Mouse (Mus musculus): ENCODE results near the gene Flad1. TPM values are rescaled to one million over a fixed set of nuclear protein-coding genes. Genes with fewer than 3 reads are reported as not detected.

Flad1 gene
- total RNA-seq, 1 experiment = 20.3 TPM

DNA sequence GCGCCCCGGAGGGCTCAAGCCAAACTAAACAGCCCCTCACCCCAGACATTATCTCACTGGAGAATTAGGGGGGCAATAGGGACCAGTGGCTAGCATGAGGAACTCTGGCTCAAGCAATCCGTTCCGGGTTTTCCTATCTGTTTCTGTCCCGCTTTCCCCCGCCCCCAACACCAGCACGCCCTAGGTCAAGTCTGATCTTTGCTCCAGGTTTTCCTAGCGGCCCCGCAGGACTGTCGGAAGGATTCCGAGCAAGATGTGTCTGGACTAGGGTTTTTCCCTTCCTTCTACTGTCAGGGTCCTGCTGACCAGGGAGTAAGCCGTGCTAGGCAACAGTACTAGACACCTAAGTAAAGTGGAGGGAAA lies 16.8 kb downstream of the Flad1 start:
- in situ Hi-C loops (cut with MboI; ENCODE audit: low sequenced_read_pairs in 2 of 2, unreplicated experiment in 2 of 2) = no loop called here
- Histone ChIP-seq H3K9ac (ENCODE audit: insufficient read depth, low read depth, low read length, poor library complexity, severe bottlenecking) (no peak overlapping the region), H3K4me3 (ENCODE audit: insufficient read depth in 1 of 2, low read depth in 1 of 2, low read length in 2 of 2, poor library complexity in 1 of 2, severe bottlenecking in 1 of 2) (peak overlapping the region; percentile 72 to 75), H3K36me3 (ENCODE audit: control insufficient read depth, insufficient read depth, low read length, poor library complexity, severe bottlenecking) (no peaks in the 10 kb centered on the region), H3K4me1 (ENCODE audit: control insufficient read depth in 2 of 2, insufficient read depth in 2 of 2, low read length in 2 of 2, poor library complexity in 1 of 2) (peaks cover 0 to 10% of the 10 kb centered on the region in 2 experiments; a peak in 3 of 4 replicates), H3K9me3 (ENCODE audit: control insufficient read depth, insufficient read depth, low read depth, low read length) (no peaks in the 10 kb centered on the region), H3K27ac (ENCODE audit: insufficient read depth, low read depth, low read length, poor library complexity, severe bottlenecking) (peak overlapping the region; percentile 72)
- peak; percentile 82 for DNase-seq (ENCODE audit: low read depth, low spot score)
- TF ChIP-seq MAFK (IDR thresholded peaks at IDR 0.05; ENCODE audit: insufficient read depth, low read depth, low read length) (no peak), ZC3H11A (IDR thresholded peaks at IDR 0.05; ENCODE audit: borderline replicate concordance, low read depth, low read length) (no peak), HCFC1 (IDR thresholded peaks at IDR 0.05; ENCODE audit: borderline replicate concordance, insufficient read depth, low read length) (0 out of 2 replicates have a peak, but pooled peaks have one; percentile 64), ZNF384 (IDR thresholded peaks at IDR 0.05; ENCODE audit: low read depth, low read length) (0 out of 2 replicates have a peak, but pooled peaks have one; percentile 8), CHD2 (IDR thresholded peaks at IDR 0.05; ENCODE audit: low read depth, low read length) (peak; percentile 77)

DNA sequence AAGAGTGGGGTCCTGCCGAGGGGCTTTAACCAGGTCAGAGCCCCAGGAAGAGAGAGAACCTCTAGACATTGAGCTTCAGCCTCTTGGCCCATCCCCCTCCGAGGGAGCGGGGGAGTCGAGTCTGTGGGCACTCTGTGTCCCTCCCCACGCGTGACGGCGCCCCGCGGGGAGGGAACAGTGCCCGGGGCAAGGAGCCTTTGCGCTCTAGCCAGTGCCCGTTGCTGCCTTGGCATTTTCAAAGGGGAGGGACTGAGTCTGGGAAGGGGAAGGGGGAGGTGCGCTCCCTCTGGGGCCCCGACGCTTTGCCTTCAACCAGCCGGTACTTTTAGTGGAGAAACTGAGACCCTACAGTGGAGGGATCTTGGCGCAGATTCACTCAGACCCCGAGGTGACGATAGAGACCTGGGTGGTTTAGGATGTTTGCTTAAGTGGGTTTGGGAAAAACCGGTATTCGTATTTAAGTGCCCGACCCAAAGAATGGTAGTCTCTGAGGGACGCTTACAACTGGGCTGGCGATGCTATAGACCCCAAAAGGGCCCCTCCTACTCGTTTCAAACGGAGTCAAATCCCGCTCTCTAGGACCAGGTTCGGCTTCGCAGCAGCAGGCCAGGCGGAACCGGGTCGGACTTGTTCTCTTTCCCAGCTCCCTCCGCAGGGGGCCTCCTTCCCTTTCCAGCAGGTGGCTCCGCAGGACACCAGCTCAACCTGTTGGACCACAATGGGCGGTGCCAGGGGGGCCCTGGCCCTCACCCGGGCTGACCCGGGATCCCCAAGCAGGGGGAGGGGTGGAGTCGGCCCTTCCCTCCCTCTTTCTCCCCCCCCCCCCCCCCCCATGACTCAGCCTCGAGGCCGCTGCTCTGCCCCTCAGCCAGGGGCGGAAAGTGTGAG lies 17.4 kb downstream of the Flad1 start, which contains the start of gene Zbtb7b:
Gene Zbtb7b (minus strand): TSS at position 771 of the 888 bp plus-strand sequence.
- no peaks in the 10 kb centered on the region for H3K9me3 ChIP-seq (ENCODE audit: control insufficient read depth, insufficient read depth, low read depth, low read length)
- no peaks in the 10 kb centered on the region; the same call in 1 of the 2 replicates for H3K36me3 ChIP-seq (ENCODE audit: control insufficient read depth, insufficient read depth, low read length, poor library complexity, severe bottlenecking)
- in situ Hi-C loops (cut with MboI; ENCODE audit: low sequenced_read_pairs in 2 of 2, unreplicated experiment in 2 of 2) = no loop called here
- DNase-seq (ENCODE audit: low read depth, low spot score) = no peak
- TF ChIP-seq CHD2 (IDR thresholded peaks at IDR 0.05; ENCODE audit: low read depth, low read length) (no peak), ZC3H11A (IDR thresholded peaks at IDR 0.05; ENCODE audit: borderline replicate concordance, low read depth, low read length) (no peak), MAFK (IDR thresholded peaks at IDR 0.05; ENCODE audit: insufficient read depth, low read depth, low read length) (no peak), ZNF384 (IDR thresholded peaks at IDR 0.05; ENCODE audit: low read depth, low read length) (no peak), HCFC1 (IDR thresholded peaks at IDR 0.05; ENCODE audit: borderline replicate concordance, insufficient read depth, low read length) (no peak)
- H3K4me1 ChIP-seq (ENCODE audit: control insufficient read depth in 2 of 2, insufficient read depth in 2 of 2, low read length in 2 of 2, poor library complexity in 1 of 2) = peaks cover 0 to 13% of the 10 kb centered on the region in 2 experiments; a peak in 3 of 4 replicates
- H3K9ac ChIP-seq (ENCODE audit: insufficient read depth, low read depth, low read length, poor library complexity, severe bottlenecking) = peak within 1 kb of the TSS; percentile 68
- peak within 1 kb of the TSS; percentile 72 to 75 for H3K4me3 ChIP-seq (ENCODE audit: insufficient read depth in 1 of 2, low read depth in 1 of 2, low read length in 2 of 2, poor library complexity in 1 of 2, severe bottlenecking in 1 of 2)
- H3K27ac ChIP-seq (ENCODE audit: insufficient read depth, low read depth, low read length, poor library complexity, severe bottlenecking) = peak within 1 kb of the TSS; percentile 72

DNA sequence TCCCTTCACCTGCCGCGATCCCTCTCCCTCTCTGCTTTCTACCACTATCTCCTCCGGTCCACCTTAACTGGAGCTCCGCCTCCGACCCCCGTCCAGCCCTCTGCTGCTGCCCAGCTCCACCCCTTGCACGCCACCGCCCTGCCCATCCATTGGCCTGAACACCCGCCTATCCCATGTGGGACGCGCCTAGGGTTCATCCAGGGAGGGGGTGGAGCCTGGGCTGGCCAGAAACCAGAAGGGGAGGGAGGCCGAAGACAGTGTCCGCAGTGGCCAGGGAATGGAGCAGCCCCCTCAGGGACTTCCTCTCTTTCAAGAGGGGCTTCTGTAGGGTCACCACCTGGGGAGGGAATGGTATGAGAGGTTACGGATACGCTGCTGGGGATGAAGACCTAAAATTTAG lies 18.1 kb downstream of the Flad1 start:
- H3K9ac ChIP-seq (ENCODE audit: insufficient read depth, low read depth, low read length, poor library complexity, severe bottlenecking) = peak overlapping the region; percentile 68
- no peaks in the 10 kb centered on the region for H3K9me3 ChIP-seq (ENCODE audit: control insufficient read depth, insufficient read depth, low read depth, low read length)
- H3K4me3 ChIP-seq (ENCODE audit: insufficient read depth in 1 of 2, low read depth in 1 of 2, low read length in 2 of 2, poor library complexity in 1 of 2, severe bottlenecking in 1 of 2) = peak overlapping the region; percentile 72 to 75
- in situ Hi-C loops (cut with MboI; ENCODE audit: low sequenced_read_pairs in 2 of 2, unreplicated experiment in 2 of 2) = no loop called here
- H3K4me1 ChIP-seq (ENCODE audit: control insufficient read depth in 2 of 2, insufficient read depth in 2 of 2, low read length in 2 of 2, poor library complexity in 1 of 2) = peaks cover 0 to 14% of the 10 kb centered on the region in 2 experiments; a peak in 3 of 4 replicates
- TF ChIP-seq CHD2 (IDR thresholded peaks at IDR 0.05; ENCODE audit: low read depth, low read length) = 0 out of 2 replicates have a peak, but pooled peaks have one; percentile 23
- no peak for TF ChIP-seq ZNF384 (IDR thresholded peaks at IDR 0.05; ENCODE audit: low read depth, low read length)
- DNase-seq (ENCODE audit: low read depth, low spot score) = peak; percentile 93
- H3K36me3 ChIP-seq (ENCODE audit: control insufficient read depth, insufficient read depth, low read length, poor library complexity, severe bottlenecking) = no peaks in the 10 kb centered on the region; the same call in 1 of the 2 replicates
- H3K27ac ChIP-seq (ENCODE audit: insufficient read depth, low read depth, low read length, poor library complexity, severe bottlenecking) = peak overlapping the region; percentile 72

DNA sequence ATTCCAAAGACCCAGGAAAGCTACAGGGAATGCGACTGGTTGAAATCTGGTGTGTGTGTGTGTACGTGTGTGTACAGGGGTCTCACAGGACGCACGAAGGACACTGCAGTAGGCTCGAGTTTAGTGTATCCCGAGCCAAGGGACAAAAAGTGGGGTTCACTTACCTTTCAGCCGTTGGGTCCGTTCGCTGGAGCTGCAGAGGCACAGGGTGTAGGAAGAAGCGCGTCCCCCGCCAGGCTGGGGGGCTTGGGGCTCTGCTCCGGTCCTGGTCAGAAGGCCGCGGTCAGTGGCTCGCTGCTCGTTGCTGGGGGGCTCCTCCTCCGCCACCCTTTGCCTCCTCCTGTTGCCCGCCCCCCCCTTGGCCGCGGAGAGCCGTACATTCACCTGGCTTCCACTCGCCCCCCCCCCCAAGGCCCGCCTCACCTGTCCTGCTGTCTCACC lies 18.8 kb downstream of the Flad1 start:
- TF ChIP-seq ZNF384 (IDR thresholded peaks at IDR 0.05; ENCODE audit: low read depth, low read length) = no peak
- no peak for TF ChIP-seq CHD2 (IDR thresholded peaks at IDR 0.05; ENCODE audit: low read depth, low read length)
- TF ChIP-seq ZC3H11A (IDR thresholded peaks at IDR 0.05; ENCODE audit: borderline replicate concordance, low read depth, low read length) = no peak
- no peak for TF ChIP-seq HCFC1 (IDR thresholded peaks at IDR 0.05; ENCODE audit: borderline replicate concordance, insufficient read depth, low read length)
- TF ChIP-seq MAFK (IDR thresholded peaks at IDR 0.05; ENCODE audit: insufficient read depth, low read depth, low read length) = no peak
- DNase-seq (ENCODE audit: low read depth, low spot score) = no peak
- no peaks in the 10 kb centered on the region; the same call in 1 of the 2 replicates for H3K36me3 ChIP-seq (ENCODE audit: control insufficient read depth, insufficient read depth, low read length, poor library complexity, severe bottlenecking)
- H3K27ac ChIP-seq (ENCODE audit: insufficient read depth, low read depth, low read length, poor library complexity, severe bottlenecking) = no peak overlapping the region
- H3K4me3 ChIP-seq (ENCODE audit: insufficient read depth in 1 of 2, low read depth in 1 of 2, low read length in 2 of 2, poor library complexity in 1 of 2, severe bottlenecking in 1 of 2) = peak overlapping the region; percentile 71 to 75
- H3K4me1 ChIP-seq (ENCODE audit: control insufficient read depth in 2 of 2, insufficient read depth in 2 of 2, low read length in 2 of 2, poor library complexity in 1 of 2) = peaks cover 0 to 20% of the 10 kb centered on the region in 2 experiments; a peak in 3 of 4 replicates
- in situ Hi-C loops (cut with MboI; ENCODE audit: low sequenced_read_pairs in 2 of 2, unreplicated experiment in 2 of 2) = no loop called here
- no peaks in the 10 kb centered on the region for H3K9me3 ChIP-seq (ENCODE audit: control insufficient read depth, insufficient read depth, low read depth, low read length)
- H3K9ac ChIP-seq (ENCODE audit: insufficient read depth, low read depth, low read length, poor library complexity, severe bottlenecking) = peak overlapping the region; percentile 62

Data from ES-E14 (cell line).